In the genomic region with DNA sequence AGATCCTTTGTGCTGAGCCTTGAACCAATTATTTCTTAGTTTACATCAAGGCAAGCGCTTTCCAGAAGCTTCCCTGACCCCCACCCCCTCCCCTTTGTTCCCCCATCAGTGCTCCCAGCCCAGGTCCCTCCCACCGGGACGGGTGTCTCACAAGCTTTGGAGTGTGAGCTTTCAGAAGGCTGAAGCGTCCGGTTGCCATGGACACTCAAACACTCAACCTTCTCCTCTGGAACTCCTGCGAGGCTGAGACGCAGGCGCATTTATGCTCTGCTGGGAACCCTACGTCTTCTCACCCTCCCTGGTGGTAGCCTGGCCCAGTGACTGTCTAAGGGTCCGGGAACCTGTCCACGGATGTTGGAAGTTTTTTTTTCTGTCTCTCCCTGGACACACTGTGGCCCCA, we compare ENCODE assay signal across 8 mouse cellular contexts. TPM values are rescaled to one million over a fixed set of nuclear protein-coding genes. Genes with fewer than 3 reads are reported as not detected.
DNase-seq lines count a peak whose midpoint lies in the region; ATAC-seq and TF ChIP-seq lines count a peak whose summit lies in the region.

Gene 4430402I18Rik (minus strand): TSS at position 149 of the 400 bp plus-strand sequence.

- H3K4me1 ChIP-seq in heart, embryonic 16.5 days (ENCODE audit: control insufficient read depth, insufficient read depth, low read length) = peaks cover 16% of the 10 kb centered on the region

- peak within 1 kb of the TSS; percentile 36 for H3K4me2 ChIP-seq in heart, embryonic 16.5 days (ENCODE audit: low read depth, low read length)

- DNase-seq in ZHBTc4 (ENCODE audit: low read depth, low spot score) = peak; percentile 88
- peak; percentile 72 for DNase-seq in embryo, embryonic 11 days
- DNase-seq in lung, postnatal 10 days = peak; percentile 40
- DNase-seq in right cerebral cortex, postnatal 4 days = peak; percentile 23
- DNase-seq in gastrocnemius, adult 2 months = no peak

- no peaks in the 10 kb centered on the region for H3K9me3 ChIP-seq in heart, embryonic 16.5 days (replicated peaks; ENCODE audit: control insufficient read depth, low read length)

- no peak for ATAC-seq in heart, embryonic 16.5 days (replicated peaks; ENCODE audit: extremely low read depth, insufficient read depth, low FRiP score)
- no peak for ATAC-seq in cerebellum, adult (ENCODE audit: insufficient number of reproducible peaks, low FRiP score, low TSS enrichment)
- ATAC-seq in erythroid progenitor cell, adult 5-6 weeks (replicated peaks; ENCODE audit: low FRiP score, poor library complexity, severe bottlenecking) = no peak

- no peaks in the 10 kb centered on the region for H3K36me3 ChIP-seq in heart, embryonic 16.5 days (ENCODE audit: control insufficient read depth, insufficient read depth)

- H3K27me3 ChIP-seq in heart, embryonic 16.5 days (ENCODE audit: control insufficient read depth, insufficient read depth, low read length) = no peaks in the 10 kb centered on the region

- 19% methylated on average over 11 of the region's 11 CpGs for WGBS in heart, embryonic 16.5 days

- H3K27ac ChIP-seq in heart, embryonic 16.5 days (ENCODE audit: low read length) = no peak within 1 kb of the TSS
- H3K27ac ChIP-seq in gastrocnemius, adult 2 months = no peak within 1 kb of the TSS; the same call in 1 of the 2 replicates

- no peak for TF ChIP-seq CTCF in gastrocnemius, adult 2 months (IDR thresholded peaks at IDR 0.05)

- no peak within 1 kb of the TSS for H3K9ac ChIP-seq in heart, embryonic 16.5 days (ENCODE audit: low read length)

- intact Hi-C loops in gastrocnemius, adult 2 months (cut with DNase I) = no loop called here

- no peak within 1 kb of the TSS for H3K4me3 ChIP-seq in heart, embryonic 16.5 days (ENCODE audit: low read length)
- H3K4me3 ChIP-seq in gastrocnemius, adult 2 months = no peak within 1 kb of the TSS

RNA-seq across cellular contexts. Expression of gene 4430402I18Rik, which starts in this region (rescaled TPM):
- polyA plus RNA-seq in heart, embryonic 16.5 days (2015; fragmentation: Nextera tagmentation; extraction: Ambion mirVana) = 11.0 and 11.2 TPM in 2 replicates
- total RNA-seq in erythroid progenitor cell, adult 5-6 weeks (2015; ENCODE audit: low replicate concordance) = not detected in 2 replicates
- total RNA-seq in erythroid progenitor cell, adult 5-6 weeks (2017; ENCODE audit: low replicate concordance) = not detected in 2 replicates
- 1 to 10 TPM; 2.1 to 2.6 TPM for total RNA-seq in gastrocnemius, adult 2 months (2021)
